Mouse (Mus musculus): ENCODE data around the gene Dync1li2.

The Dync1li2 gene

DNA sequence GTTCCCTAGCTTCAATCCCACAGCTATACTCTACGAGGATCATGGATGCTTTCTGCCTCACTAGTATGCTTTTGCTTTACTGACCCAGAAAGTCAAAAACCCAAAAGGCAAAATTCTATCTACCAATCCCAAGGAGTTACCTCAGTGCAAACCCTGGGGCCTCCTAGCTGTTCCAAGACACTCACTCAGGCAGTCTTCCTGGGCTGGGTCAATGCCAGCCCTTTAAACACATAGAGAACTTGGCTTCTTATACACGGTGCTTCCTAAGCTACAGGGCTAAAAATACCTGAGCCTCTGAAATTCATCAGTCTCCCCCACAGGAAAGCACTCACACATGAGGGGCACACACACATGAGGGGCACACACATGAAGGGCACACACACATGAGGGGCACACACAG, 59.6 kb downstream of the Dync1li2 start:
- no peak for DNase-seq (ENCODE audit: low read depth, low spot score)

GRCm38 (mm10) chr8:104380961-104381411, 61.9 kb downstream of the Dync1li2 start:
- DNase-seq (ENCODE audit: low read depth, low spot score) = no peak

- no peak for DNase-seq (ENCODE audit: low read depth, low spot score)
Measured at GRCm38 (mm10) chr8:104380269-104380668, 62.6 kb downstream of the Dync1li2 start.

DNA sequence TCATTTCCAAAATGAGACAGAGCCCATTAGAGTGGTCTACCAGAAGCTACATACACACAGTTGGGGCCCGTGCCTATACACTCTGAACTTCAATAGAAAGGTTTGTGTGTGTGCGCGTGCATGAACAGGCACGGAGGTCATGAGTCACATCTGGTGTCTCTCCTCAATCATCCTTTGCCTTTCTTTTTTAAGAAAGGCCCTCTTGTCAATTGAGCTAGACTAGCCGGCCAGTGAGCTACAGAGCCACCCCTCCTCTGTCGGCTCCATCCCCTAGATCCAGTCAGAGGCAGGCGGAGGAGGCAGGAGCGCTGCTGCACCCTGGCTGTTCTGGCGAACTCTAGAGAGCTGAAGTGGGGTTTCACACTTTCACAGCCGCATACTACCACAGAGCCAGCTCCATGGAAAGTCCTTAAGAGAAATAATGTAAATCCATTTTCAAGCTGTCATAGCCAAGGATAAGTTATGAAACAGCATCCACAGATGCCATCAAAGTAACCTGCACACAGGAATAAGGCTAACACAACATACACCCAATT, 63.5 kb downstream of the Dync1li2 start:
- no peak for DNase-seq (ENCODE audit: low read depth, low spot score)

GRCm38 (mm10) chr8:104376669-104377068, 66.2 kb downstream of the Dync1li2 start:
- DNase-seq (ENCODE audit: low read depth, low spot score) = no peak

- no peak for DNase-seq (ENCODE audit: low read depth, low spot score)
Measured at GRCm38 (mm10) chr8:104375959-104376358, 66.9 kb downstream of the Dync1li2 start.

- no peak for DNase-seq (ENCODE audit: low read depth, low spot score)
Measured at GRCm38 (mm10) chr8:104374864-104375846, 67.7 kb downstream of the Dync1li2 start.

GRCm38 (mm10) chr8:104374269-104374668, 68.6 kb downstream of the Dync1li2 start:
- no peak for DNase-seq (ENCODE audit: low read depth, low spot score)

- no peak for DNase-seq (ENCODE audit: low read depth, low spot score)
Measured at GRCm38 (mm10) chr8:104373779-104374178, 69.1 kb downstream of the Dync1li2 start.

- DNase-seq (ENCODE audit: low read depth, low spot score) = no peak
Measured at GRCm38 (mm10) chr8:104371121-104371520, 71.7 kb downstream of the Dync1li2 start.

DNA sequence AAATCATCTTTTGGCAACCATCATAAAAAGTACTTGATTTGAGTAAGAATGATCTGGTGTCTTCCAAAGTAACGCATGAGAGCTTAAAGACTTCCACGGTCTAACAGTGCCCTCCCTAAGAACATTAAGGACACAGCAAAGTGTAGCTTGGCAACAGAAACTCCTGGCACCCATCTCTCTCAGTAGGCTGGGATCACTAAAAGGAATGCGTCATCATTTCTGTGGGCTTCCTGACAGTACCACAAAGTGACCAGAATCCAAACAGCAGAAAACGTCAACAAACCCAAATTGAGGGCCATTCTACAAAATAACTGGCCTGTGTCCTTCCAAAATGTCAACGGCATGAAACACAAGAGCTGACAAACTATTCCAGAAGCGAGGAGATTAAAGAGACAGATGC, 72.8 kb downstream of the Dync1li2 start:
- DNase-seq (ENCODE audit: low read depth, low spot score) = no peak

DNA sequence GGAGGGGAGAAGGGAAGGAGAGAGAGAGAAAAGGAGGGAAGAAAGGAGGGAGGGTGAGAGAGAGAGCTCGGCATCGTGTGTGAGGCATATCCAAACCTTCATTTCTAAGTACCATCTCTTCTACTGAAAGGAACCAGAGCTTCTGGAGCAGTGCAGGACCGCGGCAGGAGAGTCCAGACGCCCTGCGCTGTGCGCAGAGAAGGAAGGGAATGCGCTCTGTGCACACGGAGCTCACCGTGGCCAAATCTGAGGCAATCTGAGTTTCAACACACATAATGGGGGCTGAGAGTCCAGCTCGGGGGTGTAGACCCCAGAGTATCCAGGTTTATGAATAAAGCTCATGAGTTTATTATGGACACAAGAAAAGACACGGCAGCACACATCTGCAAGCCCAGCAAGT, 73.3 kb downstream of the Dync1li2 start:
- no peak for DNase-seq (ENCODE audit: low read depth, low spot score)
